Mouse (Mus musculus) lung, adult 2 months (tissue): Measurements from ENCODE around the gene Atp6v1g2.

Experiments used
- CTCF ChIP-seq: fragments of 200-500 bp; IDR thresholded peaks from 2 replicates; pipeline ENCODE4 v1.5.1; 2011; ENCODE audit warnings: mild to moderate bottlenecking, low read length, control low read depth; ENCODE audit not compliant: insufficient read depth
- POLR2A ChIP-seq: fragments of 200-500 bp; IDR thresholded peaks from 2 replicates; pipeline ENCODE4 v1.6.1; 2011; ENCODE audit warnings: low read depth, mild to moderate bottlenecking, control low read depth, low read length, borderline replicate concordance; ENCODE audit errors: extremely low read depth

DNA sequence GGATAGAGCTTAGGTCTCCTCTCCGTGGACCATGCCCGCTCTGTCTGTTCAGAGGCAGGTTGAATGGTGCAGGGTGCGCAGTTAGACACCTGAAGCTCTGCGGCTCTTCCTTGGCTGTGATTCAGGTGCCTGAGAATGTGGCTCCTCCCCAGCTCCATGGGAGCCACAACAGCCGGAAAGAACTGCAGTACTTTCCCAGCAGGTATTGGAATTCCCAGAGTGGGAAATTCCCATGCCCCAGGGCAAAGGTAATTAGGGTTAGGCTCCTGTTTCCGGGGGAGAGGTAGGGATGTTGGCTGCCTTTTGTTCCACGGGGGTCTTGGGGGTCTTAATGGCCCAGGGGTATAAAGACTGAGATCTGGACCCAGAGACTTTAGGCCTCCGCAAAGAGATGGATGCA lies 34.5 kb upstream of the Atp6v1g2 start:
- no peak for TF ChIP-seq CTCF
- no peak for TF ChIP-seq POLR2A
